24 mouse cellular contexts compared by ENCODE assay signal in genomic region chr2:169743910-169744309, GRCm38 (mm10).
"Had no signal": no experiment of that assay in that cellular context is flagged by ENCODE, and none has a peak within 500 bp of the region (broad histone marks: within the 10 kb centered on the region; RNA-seq: fewer than 3 reads in every experiment).

No protein-coding gene starts in this region.

- H3K9me3 ChIP-seq: embryonic facial prominence, embryonic 13.5 days; embryonic facial prominence, embryonic 15.5 days; forebrain, embryonic 13.5 days; forebrain, embryonic 15.5 days had no signal

- ATAC-seq: forebrain, embryonic 14.5 days; forebrain, embryonic 15.5 days had no signal

- H3K4me2 ChIP-seq: embryonic facial prominence, embryonic 12.5 days; embryonic facial prominence, embryonic 13.5 days; embryonic facial prominence, embryonic 15.5 days; forebrain, embryonic 12.5 days; forebrain, embryonic 13.5 days; forebrain, embryonic 15.5 days had no signal

- H3K36me3 ChIP-seq: embryonic facial prominence, embryonic 10.5 days; embryonic facial prominence, embryonic 12.5 days; embryonic facial prominence, embryonic 13.5 days; embryonic facial prominence, embryonic 15.5 days; forebrain, embryonic 10.5 days; forebrain, embryonic 12.5 days; forebrain, embryonic 15.5 days had no signal

- H3K27ac ChIP-seq: embryonic facial prominence, embryonic 12.5 days; embryonic facial prominence, embryonic 13.5 days; embryonic facial prominence, embryonic 15.5 days; forebrain, embryonic 10.5 days; forebrain, embryonic 12.5 days; forebrain, embryonic 13.5 days; forebrain, embryonic 15.5 days; gastrocnemius, adult 2 months had no signal

- DNase-seq: cerebellum, adult 18-20 months; cerebellum, adult 2 months; cerebellum, adult 8-10 months; cerebellum, adult 9-10 months; cerebellum, adult 9-11 months; cerebellum, postnatal 36 days; embryo, embryonic 11 days; gastrocnemius, adult 2 months; gastrocnemius, postnatal 10 days; gastrocnemius, postnatal 14 days; gastrocnemius, postnatal 25 days; gastrocnemius, postnatal 36 days; heart, adult 11 months had no signal

- H3K4me3 ChIP-seq: embryonic facial prominence, embryonic 10.5 days; embryonic facial prominence, embryonic 12.5 days; embryonic facial prominence, embryonic 13.5 days; embryonic facial prominence, embryonic 15.5 days; erythroblast, embryonic 14.5 days; forebrain, embryonic 10.5 days; forebrain, embryonic 12.5 days; forebrain, embryonic 13.5 days; forebrain, embryonic 15.5 days; gastrocnemius, adult 2 months had no signal

- H3K4me1 ChIP-seq: embryonic facial prominence, embryonic 10.5 days; embryonic facial prominence, embryonic 12.5 days; embryonic facial prominence, embryonic 15.5 days; forebrain, embryonic 10.5 days; forebrain, embryonic 12.5 days; forebrain, embryonic 13.5 days had no signal

- H3K27me3 ChIP-seq: embryonic facial prominence, embryonic 12.5 days; embryonic facial prominence, embryonic 13.5 days; embryonic facial prominence, embryonic 15.5 days; forebrain, embryonic 12.5 days; forebrain, embryonic 13.5 days; forebrain, embryonic 15.5 days had no signal

- H3K9ac ChIP-seq: embryonic facial prominence, embryonic 12.5 days; embryonic facial prominence, embryonic 13.5 days; embryonic facial prominence, embryonic 15.5 days; forebrain, embryonic 12.5 days; forebrain, embryonic 13.5 days; forebrain, embryonic 15.5 days; forebrain, postnatal 0 days had no signal
